Mouse (Mus musculus): ENCODE results near the gene Pin1.

Pin1 gene

DNA sequence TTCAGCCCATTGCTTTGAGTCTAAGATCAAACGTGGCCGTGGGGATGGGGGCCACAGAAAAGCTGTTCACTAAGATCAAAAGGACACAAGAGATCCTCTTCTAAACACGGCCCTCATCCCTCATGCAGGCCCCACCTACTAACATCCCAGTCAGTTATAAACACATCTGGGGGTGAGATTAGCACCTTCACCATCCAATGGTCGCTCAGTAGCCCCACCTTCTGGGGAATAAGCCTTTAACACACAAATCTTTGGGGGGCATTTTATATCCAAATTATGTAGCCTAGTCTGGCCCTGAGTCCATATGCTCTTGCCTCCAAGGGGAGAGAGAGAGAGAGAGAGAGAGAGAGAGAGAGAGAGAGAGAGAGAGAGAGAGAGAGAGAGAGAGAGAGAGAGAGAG, 54.1 kb downstream of the Pin1 start:
- no peak for DNase-seq

DNA sequence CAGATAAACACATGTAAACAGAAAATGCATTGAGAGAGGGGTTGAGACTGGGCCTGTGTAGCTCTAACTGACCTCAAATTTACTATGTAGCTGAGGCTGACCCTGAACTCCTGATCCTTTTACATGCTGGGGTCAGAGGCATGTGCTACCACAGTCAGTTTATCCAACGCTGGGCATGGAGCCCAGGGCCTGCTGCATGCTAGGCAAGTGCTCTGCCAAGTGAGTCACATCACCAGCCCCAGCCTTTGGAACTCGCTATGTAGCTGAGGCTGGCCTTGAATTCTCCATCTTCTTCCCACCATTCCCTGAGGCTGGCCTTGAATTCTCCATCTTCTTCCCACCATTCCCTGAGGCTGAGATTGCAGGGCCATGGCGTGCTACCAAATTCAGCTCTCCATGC, 58.6 kb downstream of the Pin1 start:
- no peak for DNase-seq

DNA sequence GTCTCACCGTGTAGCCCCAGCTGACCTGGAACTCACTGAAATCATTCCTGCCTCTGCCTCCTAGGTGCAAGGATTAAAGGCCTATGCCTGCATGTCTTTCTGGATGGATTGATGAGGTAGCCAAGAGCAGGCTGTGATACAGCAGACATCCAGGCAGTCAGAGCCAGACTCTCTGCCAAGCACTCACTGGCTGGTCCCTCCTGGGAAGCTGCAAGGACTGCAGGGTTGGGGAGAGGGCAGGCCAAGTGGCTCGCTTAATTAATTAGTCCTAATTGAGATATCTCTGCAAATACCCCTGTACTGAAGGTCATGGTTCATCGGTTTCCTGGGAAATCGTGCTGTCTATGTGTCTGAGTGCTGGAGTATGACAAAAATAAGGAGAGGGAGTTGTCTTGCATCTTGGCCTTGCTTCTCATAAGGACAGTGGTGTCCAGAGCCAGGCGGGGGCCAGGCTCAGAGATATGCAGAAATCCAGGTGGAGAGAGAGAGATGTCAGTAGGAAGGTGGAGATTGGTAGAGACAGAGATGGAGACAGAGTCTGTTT, 61.1 kb downstream of the Pin1 start:
- DNase-seq = no peak

DNA sequence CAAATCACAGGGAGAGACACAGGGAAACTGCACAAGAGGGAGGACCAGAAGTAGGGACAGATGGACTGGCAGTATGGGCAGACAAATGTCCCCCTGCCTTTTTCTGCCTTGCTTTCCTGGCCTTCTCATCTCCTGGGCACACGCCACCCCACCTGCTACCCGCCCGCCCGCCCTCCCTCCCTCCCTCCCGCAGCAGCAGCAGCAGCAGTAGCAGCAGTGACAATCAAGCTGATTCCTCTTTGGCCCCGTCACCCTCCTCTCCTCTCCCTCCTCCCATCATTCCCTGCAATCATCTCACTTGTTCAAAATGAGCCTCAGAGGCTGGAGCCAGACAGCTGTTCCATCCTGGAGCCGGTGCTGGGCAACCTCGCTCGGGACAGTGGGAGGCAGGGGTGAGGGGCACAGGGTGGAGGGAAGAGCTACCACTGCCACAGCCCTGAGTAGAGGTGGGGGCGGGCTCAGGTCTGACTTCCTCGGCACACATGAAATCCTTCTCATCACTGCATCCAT, 61.6 kb downstream of the Pin1 start:
- DNase-seq = no peak

- DNase-seq = peak; percentile 39
Observed at GRCm38 (mm10) chr9:20715332-20715731, 63.4 kb downstream of the Pin1 start.

Measured in liver (tissue).